Mouse (Mus musculus): ENCODE measurements around the gene Tbx4. TPM values are rescaled to one million over a fixed set of nuclear protein-coding genes. Genes with fewer than 3 reads are reported as not detected.

The Tbx4 gene
- total and polyA plus RNA-seq, 3 experiments = not detected

DNA sequence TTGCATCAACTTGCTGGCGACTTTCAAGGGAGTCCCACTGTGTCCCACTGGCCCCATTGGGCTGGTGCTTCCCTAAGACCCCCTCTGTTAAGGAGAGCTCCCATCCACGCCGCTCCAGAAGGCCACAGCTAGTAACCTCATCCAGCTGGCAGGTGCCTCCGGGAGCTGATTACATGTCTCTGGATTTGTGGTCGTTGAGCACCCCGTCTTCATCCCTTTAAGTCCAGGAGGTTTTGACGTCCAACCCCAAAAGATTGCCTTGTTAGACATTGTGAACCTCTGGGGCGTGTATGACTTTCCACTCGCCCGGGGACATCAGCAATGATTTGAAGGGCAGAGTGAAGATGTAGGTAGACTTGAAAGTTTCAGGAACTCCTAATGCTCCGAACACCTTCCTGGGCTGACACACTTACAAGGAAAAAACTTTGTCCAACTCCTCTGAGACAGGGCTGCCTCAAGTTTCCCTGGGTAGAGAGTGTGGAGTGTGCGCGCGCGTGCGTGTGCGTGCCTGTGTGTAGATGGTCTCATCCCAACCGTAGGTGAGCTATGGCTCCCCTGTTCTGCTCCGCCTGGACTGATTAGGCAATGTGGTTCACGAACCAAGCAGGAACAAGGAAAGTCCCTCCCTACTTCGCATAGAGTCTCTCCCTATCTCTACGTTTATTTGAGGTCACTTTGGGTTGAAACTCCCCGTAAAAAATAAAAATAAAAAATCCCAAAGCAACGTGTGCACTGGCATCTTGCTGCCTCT lies 43.5 kb upstream of the Tbx4 start:
- peaks cover 47% of the 10 kb centered on the region; the same call in 1 of the 2 replicates for H3K27me3 ChIP-seq (ENCODE audit: insufficient read depth, low read length)
- H3K4me1 ChIP-seq (ENCODE audit: insufficient read depth, low read depth, low read length) = no peaks in the 10 kb centered on the region; the same call in 1 of the 2 replicates
- DNase-seq (ENCODE audit: low spot score) = no peak
- peaks cover 20% of the 10 kb centered on the region for H3K9me3 ChIP-seq (replicated peaks)
- no peaks in the 10 kb centered on the region for H3K36me3 ChIP-seq (replicated peaks)
- TF ChIP-seq POLR2AphosphoS5 (IDR thresholded peaks at IDR 0.05; ENCODE audit: insufficient replicate concordance, low read depth, low read length) (no peak), CTCF (IDR thresholded peaks at IDR 0.05; ENCODE audit: low read depth, low read length) (no peak)
- ATAC-seq (ENCODE audit: extremely low read depth, insufficient number of reproducible peaks, low FRiP score, poor library complexity, severe bottlenecking) = no peak
- no peak overlapping the region for H3K4me3 ChIP-seq (ENCODE audit: low read depth, low read length)

DNA sequence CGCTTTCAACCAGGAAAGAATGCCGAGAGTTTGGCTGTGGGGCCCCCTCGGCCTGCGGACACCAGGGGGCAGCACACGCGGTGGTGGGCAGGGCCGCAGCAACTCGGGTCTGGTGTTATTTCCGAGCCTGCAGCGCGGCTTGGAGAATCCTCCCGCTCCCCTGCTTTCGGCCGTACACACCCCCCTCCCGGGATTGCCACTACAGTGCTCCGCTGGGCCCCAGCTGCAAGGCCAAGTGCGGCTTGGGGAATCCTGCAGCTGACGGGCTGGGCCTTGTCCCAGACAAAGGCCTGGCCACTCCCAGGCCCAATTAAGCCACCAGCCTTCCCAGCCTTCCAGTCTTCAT lies 42.9 kb upstream of the Tbx4 start:
- Histone ChIP-seq H3K9me3 (replicated peaks) (peaks cover 15% of the 10 kb centered on the region), H3K36me3 (replicated peaks) (no peaks in the 10 kb centered on the region), H3K4me1 (ENCODE audit: insufficient read depth, low read depth, low read length) (no peaks in the 10 kb centered on the region), H3K27me3 (ENCODE audit: insufficient read depth, low read length) (peaks cover 46% of the 10 kb centered on the region; the same call in 1 of the 2 replicates), H3K4me3 (ENCODE audit: low read depth, low read length) (no peak overlapping the region)
- DNase-seq (ENCODE audit: low spot score) (no peak), ATAC-seq (ENCODE audit: extremely low read depth, insufficient number of reproducible peaks, low FRiP score, poor library complexity, severe bottlenecking) (no peak)
- no peak for TF ChIP-seq TAL1 (conservative IDR thresholded peaks at IDR 0.05; ENCODE audit: low read depth, low read length)
- TF ChIP-seq GATA2 (IDR thresholded peaks at IDR 0.05; ENCODE audit: borderline replicate concordance, low read depth, low read length) = no peak
- no peak for TF ChIP-seq POLR2AphosphoS5 (IDR thresholded peaks at IDR 0.05; ENCODE audit: insufficient replicate concordance, low read depth, low read length)
- no peak for TF ChIP-seq CTCF (IDR thresholded peaks at IDR 0.05; ENCODE audit: low read depth, low read length)
- TF ChIP-seq GATA1 (IDR thresholded peaks at IDR 0.05; ENCODE audit: borderline replicate concordance, low read length) = no peak

DNA sequence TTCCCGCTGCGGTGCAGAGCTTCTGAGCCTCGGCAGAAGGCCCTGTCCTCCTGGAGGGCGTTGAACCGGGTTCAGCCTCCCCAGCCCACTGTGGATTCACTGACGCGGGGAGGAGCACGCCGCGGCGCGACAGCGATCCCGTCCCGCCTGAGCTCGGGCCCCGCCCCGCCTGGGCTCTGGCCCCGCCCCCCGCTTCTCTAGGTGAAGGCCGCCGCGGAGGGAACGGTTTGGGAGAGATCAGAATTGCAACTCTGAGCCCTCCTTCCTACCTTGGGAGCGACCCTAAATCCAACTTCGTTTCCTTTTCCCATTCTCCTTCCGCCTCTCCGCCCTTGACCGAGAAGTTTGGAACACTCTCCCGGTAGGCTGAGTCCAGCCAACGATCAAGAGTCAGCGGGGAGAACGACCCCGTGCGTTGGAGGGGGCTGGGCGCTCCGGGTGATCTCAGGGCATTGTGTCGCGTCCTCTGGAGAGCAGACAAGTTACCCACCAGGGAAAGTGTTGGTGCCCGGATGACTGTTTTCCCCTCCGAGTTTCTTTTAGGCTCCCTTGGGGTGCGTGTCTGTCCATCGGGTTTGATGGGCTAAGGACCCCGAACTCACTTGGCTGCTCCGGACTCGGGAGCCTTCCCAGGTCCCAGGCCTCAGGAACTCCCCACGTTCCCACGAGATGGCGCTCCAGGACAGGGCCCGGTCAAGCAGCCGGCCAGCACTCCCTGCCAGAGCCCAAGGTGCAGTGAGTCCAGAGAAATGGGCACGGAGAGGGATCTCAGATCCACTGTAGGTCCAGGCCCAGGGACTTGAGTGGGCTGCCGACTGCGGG lies 41.9 kb upstream of the Tbx4 start:
- TF ChIP-seq TAL1 (conservative IDR thresholded peaks at IDR 0.05; ENCODE audit: low read depth, low read length) (no peak), GATA2 (IDR thresholded peaks at IDR 0.05; ENCODE audit: borderline replicate concordance, low read depth, low read length) (no peak), CTCF (IDR thresholded peaks at IDR 0.05; ENCODE audit: low read depth, low read length) (no peak), GATA1 (IDR thresholded peaks at IDR 0.05; ENCODE audit: borderline replicate concordance, low read length) (no peak), POLR2AphosphoS5 (IDR thresholded peaks at IDR 0.05; ENCODE audit: insufficient replicate concordance, low read depth, low read length) (no peak)
- H3K4me3 ChIP-seq (ENCODE audit: low read depth, low read length) = no peak overlapping the region
- H3K36me3 ChIP-seq (replicated peaks) = no peaks in the 10 kb centered on the region
- H3K9me3 ChIP-seq (replicated peaks) = peaks cover 14% of the 10 kb centered on the region
- ATAC-seq (ENCODE audit: extremely low read depth, insufficient number of reproducible peaks, low FRiP score, poor library complexity, severe bottlenecking) (no peak), DNase-seq (ENCODE audit: low spot score) (no peak)
- no peaks in the 10 kb centered on the region for H3K4me1 ChIP-seq (ENCODE audit: insufficient read depth, low read depth, low read length)
- peaks cover 51% of the 10 kb centered on the region; the same call in 1 of the 2 replicates for H3K27me3 ChIP-seq (ENCODE audit: insufficient read depth, low read length)

DNA sequence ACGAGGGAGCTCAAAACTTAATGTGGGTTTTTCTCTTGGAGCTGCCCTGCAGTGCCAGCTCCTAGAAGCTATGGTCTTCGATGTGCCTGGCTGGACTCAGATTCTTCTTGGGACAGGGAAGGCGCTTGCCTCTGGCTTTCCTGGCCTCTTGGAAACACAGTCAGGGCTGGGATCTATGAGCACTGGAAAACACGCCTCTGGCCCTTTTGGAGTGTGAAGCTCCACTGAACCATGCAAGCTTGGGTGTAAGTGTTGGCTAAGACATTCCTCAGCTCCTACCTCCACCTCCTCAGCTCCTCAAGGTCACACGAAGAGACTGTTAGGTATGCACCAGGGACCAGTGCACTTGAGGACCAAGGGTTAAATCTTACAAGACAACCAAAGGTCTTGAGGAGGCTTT lies 41.3 kb upstream of the Tbx4 start:
- no peaks in the 10 kb centered on the region for H3K36me3 ChIP-seq (replicated peaks)
- DNase-seq (ENCODE audit: low spot score) (no peak), ATAC-seq (ENCODE audit: extremely low read depth, insufficient number of reproducible peaks, low FRiP score, poor library complexity, severe bottlenecking) (no peak)
- peaks cover 14% of the 10 kb centered on the region for H3K9me3 ChIP-seq (replicated peaks)
- H3K4me1 ChIP-seq (ENCODE audit: insufficient read depth, low read depth, low read length) = no peaks in the 10 kb centered on the region
- H3K4me3 ChIP-seq (ENCODE audit: low read depth, low read length) = no peak overlapping the region
- TF ChIP-seq GATA1 (IDR thresholded peaks at IDR 0.05; ENCODE audit: borderline replicate concordance, low read length) = no peak
- no peak for TF ChIP-seq POLR2AphosphoS5 (IDR thresholded peaks at IDR 0.05; ENCODE audit: insufficient replicate concordance, low read depth, low read length)
- no peak for TF ChIP-seq TAL1 (conservative IDR thresholded peaks at IDR 0.05; ENCODE audit: low read depth, low read length)
- TF ChIP-seq CTCF (IDR thresholded peaks at IDR 0.05; ENCODE audit: low read depth, low read length) = no peak
- no peak for TF ChIP-seq GATA2 (IDR thresholded peaks at IDR 0.05; ENCODE audit: borderline replicate concordance, low read depth, low read length)
- peaks cover 52% of the 10 kb centered on the region; the same call in 1 of the 2 replicates for H3K27me3 ChIP-seq (ENCODE audit: insufficient read depth, low read length)

GRCm38 (mm10) chr11:85845921-85846320 lies 40.3 kb upstream of the Tbx4 start:
- no peak for DNase-seq (ENCODE audit: low spot score)
- H3K9me3 ChIP-seq (replicated peaks) = peaks cover 6% of the 10 kb centered on the region
- no peak for ATAC-seq (ENCODE audit: extremely low read depth, insufficient number of reproducible peaks, low FRiP score, poor library complexity, severe bottlenecking)
- H3K27me3 ChIP-seq (ENCODE audit: insufficient read depth, low read length) = peaks cover 46% of the 10 kb centered on the region
- TF ChIP-seq GATA1 (IDR thresholded peaks at IDR 0.05; ENCODE audit: borderline replicate concordance, low read length) (no peak), CTCF (IDR thresholded peaks at IDR 0.05; ENCODE audit: low read depth, low read length) (no peak), TAL1 (conservative IDR thresholded peaks at IDR 0.05; ENCODE audit: low read depth, low read length) (no peak), POLR2AphosphoS5 (IDR thresholded peaks at IDR 0.05; ENCODE audit: insufficient replicate concordance, low read depth, low read length) (no peak), GATA2 (IDR thresholded peaks at IDR 0.05; ENCODE audit: borderline replicate concordance, low read depth, low read length) (no peak)
- H3K4me3 ChIP-seq (ENCODE audit: low read depth, low read length) = no peak overlapping the region
- H3K36me3 ChIP-seq (replicated peaks) = no peaks in the 10 kb centered on the region
- no peaks in the 10 kb centered on the region for H3K4me1 ChIP-seq (ENCODE audit: insufficient read depth, low read depth, low read length)

DNA sequence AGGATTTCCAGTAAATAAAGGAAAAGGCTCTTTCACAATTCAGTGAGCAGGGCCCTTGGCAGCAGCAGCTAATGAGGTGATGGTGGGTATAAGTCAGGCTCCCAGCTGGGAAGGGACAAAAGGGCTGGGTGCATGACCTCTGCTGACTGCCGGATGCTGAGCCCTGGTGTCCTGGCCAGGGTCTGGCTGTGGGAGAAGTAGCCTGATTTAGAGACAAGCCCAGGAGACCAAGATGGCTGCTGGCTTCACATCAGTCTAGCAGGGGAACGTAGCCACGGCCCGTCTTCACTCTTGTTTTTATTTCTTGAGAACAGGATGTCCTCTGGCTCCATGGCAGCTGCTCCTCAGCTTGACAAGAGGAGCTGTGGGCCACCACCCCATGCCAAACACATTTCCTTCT lies 39.7 kb upstream of the Tbx4 start:
- H3K27me3 ChIP-seq (ENCODE audit: insufficient read depth, low read length) = peaks cover 47% of the 10 kb centered on the region
- H3K9me3 ChIP-seq (replicated peaks) = peaks cover 6% of the 10 kb centered on the region
- no peak for ATAC-seq (ENCODE audit: extremely low read depth, insufficient number of reproducible peaks, low FRiP score, poor library complexity, severe bottlenecking)
- H3K4me1 ChIP-seq (ENCODE audit: insufficient read depth, low read depth, low read length) = no peaks in the 10 kb centered on the region
- H3K4me3 ChIP-seq (ENCODE audit: low read depth, low read length) = no peak overlapping the region
- no peak for DNase-seq (ENCODE audit: low spot score)
- no peaks in the 10 kb centered on the region for H3K36me3 ChIP-seq (replicated peaks)
- TF ChIP-seq CTCF (IDR thresholded peaks at IDR 0.05; ENCODE audit: low read depth, low read length) (no peak), TAL1 (conservative IDR thresholded peaks at IDR 0.05; ENCODE audit: low read depth, low read length) (no peak), GATA2 (IDR thresholded peaks at IDR 0.05; ENCODE audit: borderline replicate concordance, low read depth, low read length) (no peak), GATA1 (IDR thresholded peaks at IDR 0.05; ENCODE audit: borderline replicate concordance, low read length) (no peak), POLR2AphosphoS5 (IDR thresholded peaks at IDR 0.05; ENCODE audit: insufficient replicate concordance, low read depth, low read length) (no peak)

All from G1E (cell line).